Mouse (Mus musculus) embryonic facial prominence, embryonic 15.5 days (tissue): ENCODE results near the gene Nop53. TPM values are rescaled to one million over a fixed set of nuclear protein-coding genes. Genes with fewer than 3 reads are reported as not detected.

ENCODE experiments used
- ATAC-seq: fragments of 200-750 bp; cut with Nextera tagmentation; 2 replicates; pipeline ENCODE4 v1.8.0; 2017; ENCODE audit warnings: low read depth, moderate TSS enrichment; ENCODE audit not compliant: insufficient number of reproducible peaks, low FRiP score, low TSS enrichment
- H3K27ac ChIP-seq: fragments of 300-500 bp; sonication (generic); replicated peaks from 2 replicates; pipeline ENCODE4 v1.5.1; 2015; ENCODE audit warnings: mild to moderate bottlenecking, inconsistent platforms
- H3K27me3 ChIP-seq: fragments of 300-500 bp; sonication (generic); 2 replicates; pipeline ENCODE4 v1.6.1; 2015; ENCODE audit warnings: inconsistent platforms
- H3K36me3 ChIP-seq: fragments of 300-500 bp; sonication (generic); 2 replicates; pipeline ENCODE4 v1.6.1; 2015; ENCODE audit warnings: mild to moderate bottlenecking, inconsistent platforms
- H3K4me1 ChIP-seq: fragments of 300-500 bp; sonication (generic); 2 replicates; pipeline ENCODE4 v1.6.1; 2015; ENCODE audit warnings: inconsistent platforms
- H3K4me2 ChIP-seq: fragments of 300-500 bp; sonication (generic); replicated peaks from 2 replicates; pipeline ENCODE4 v1.6.1; 2015; ENCODE audit warnings: mild to moderate bottlenecking, inconsistent platforms
- H3K4me3 ChIP-seq: fragments of 300-500 bp; sonication (generic); replicated peaks from 2 replicates; pipeline ENCODE4 v1.5.1; 2015; ENCODE audit warnings: mild to moderate bottlenecking, inconsistent platforms
- H3K9ac ChIP-seq: fragments of 300-500 bp; sonication (generic); 2 replicates; pipeline ENCODE4 v1.6.1; 2015; ENCODE audit warnings: inconsistent platforms
- H3K9me3 ChIP-seq: fragments of 300-500 bp; sonication (generic); replicated peaks from 2 replicates; pipeline ENCODE4 v1.6.1; 2016; ENCODE audit warnings: inconsistent platforms
- WGBS: fragments of 180-500 bp; shearing (Covaris S2); methylation state at CpG from one replicate; pipeline ENCODE4 v1.1.7; 2015; 5-methylcytosine and 5-hydroxymethylcytosine counted together
- polyA plus RNA-seq: library from polyadenylated mRNA; unstranded; fragments of >200 nt; fragmentation: Nextera tagmentation; extraction: Ambion mirVana; gene quantifications from 2 replicates; pipeline ENCODE4 v1.2.1, GENCODE M21; 2015

Gene Nop53
- polyA plus RNA-seq, 1 experiment from 2014 or later, result 202 TPM

- WGBS, result 70% methylated on average over 25 of the region's 25 CpGs
- no peak for ATAC-seq
Measured at GRCm38 (mm10) chr7:15972247-15972646, 26.4 kb upstream of the Nop53 start.

GRCm38 (mm10) chr7:15969674-15970073 lies 23.8 kb upstream of the Nop53 start:
- Histone ChIP-seq H3K4me1 (peaks cover 17% of the 10 kb centered on the region), H3K36me3 (peaks cover 36% of the 10 kb centered on the region), H3K9me3 (no peaks in the 10 kb centered on the region), H3K27ac (no peak overlapping the region), H3K9ac (no peak overlapping the region), H3K4me2 (no peak overlapping the region), H3K4me3 (no peak overlapping the region), H3K27me3 (no peaks in the 10 kb centered on the region)
- WGBS, result 86% methylated on average over 3 of the region's 3 CpGs
- ATAC-seq, result no peak

More at GRCm38 (mm10) chr7:15972247-15972646, 26.4 kb upstream of the Nop53 start:
- no peaks in the 10 kb centered on the region for H3K27me3 ChIP-seq
- peaks cover 49% of the 10 kb centered on the region for H3K36me3 ChIP-seq
- no peak overlapping the region for H3K4me2 ChIP-seq
- no peaks in the 10 kb centered on the region for H3K9me3 ChIP-seq
- no peaks in the 10 kb centered on the region for H3K4me1 ChIP-seq
- no peak overlapping the region for H3K4me3 ChIP-seq
- H3K27ac ChIP-seq, result no peak overlapping the region
- no peak overlapping the region for H3K9ac ChIP-seq

- 85% methylated on average over 8 of the region's 8 CpGs for WGBS
- H3K4me1 ChIP-seq, result peaks cover 30% of the 10 kb centered on the region
- no peaks in the 10 kb centered on the region for H3K9me3 ChIP-seq
- H3K27ac ChIP-seq, result no peak overlapping the region
- H3K4me2 ChIP-seq, result no peak overlapping the region
- no peaks in the 10 kb centered on the region for H3K27me3 ChIP-seq
- H3K36me3 ChIP-seq, result peaks cover 29% of the 10 kb centered on the region
- H3K4me3 ChIP-seq, result no peak overlapping the region
- H3K9ac ChIP-seq, result no peak overlapping the region
- ATAC-seq, result no peak
Measured at GRCm38 (mm10) chr7:15968322-15968721, 22.4 kb upstream of the Nop53 start.

GRCm38 (mm10) chr7:15967312-15967711 lies 21.4 kb upstream of the Nop53 start, which contains the start of gene Ehd2:
Ehd2 (minus strand) TSS chr7:15967567.
- Histone ChIP-seq H3K4me3 (peak within 1 kb of the TSS; percentile 58), H3K27me3 (no peaks in the 10 kb centered on the region), H3K9me3 (no peaks in the 10 kb centered on the region), H3K4me1 (peaks cover 41% of the 10 kb centered on the region), H3K36me3 (peaks cover 18% of the 10 kb centered on the region), H3K27ac (peak within 1 kb of the TSS; percentile 71), H3K9ac (peak within 1 kb of the TSS; percentile 57), H3K4me2 (peak within 1 kb of the TSS; percentile 55)
- peak; percentile 78 for ATAC-seq
- WGBS, result under 1% methylated on average over 22 of the region's 22 CpGs

GRCm38 (mm10) chr7:15966489-15966888 lies 20.6 kb upstream of the Nop53 start:
- Histone ChIP-seq H3K27me3 (no peaks in the 10 kb centered on the region), H3K4me3 (peak overlapping the region; percentile 58), H3K9ac (no peak overlapping the region), H3K27ac (0 out of 2 replicates have a peak overlapping the region, but pooled peaks have one; percentile 17), H3K9me3 (no peaks in the 10 kb centered on the region), H3K4me2 (peak overlapping the region; percentile 55), H3K36me3 (peaks cover 10% of the 10 kb centered on the region), H3K4me1 (peaks cover 49% of the 10 kb centered on the region)
- 75% methylated on average over 3 of the region's 3 CpGs for WGBS
- no peak for ATAC-seq

GRCm38 (mm10) chr7:15963798-15964652 lies 18.2 kb upstream of the Nop53 start:
- Histone ChIP-seq H3K9me3 (no peaks in the 10 kb centered on the region), H3K4me2 (peak overlapping the region; percentile 31), H3K27me3 (no peaks in the 10 kb centered on the region), H3K27ac (peak overlapping the region; percentile 95), H3K4me3 (no peak overlapping the region; the same call in 1 of the 2 replicates), H3K36me3 (peaks cover 21% of the 10 kb centered on the region), H3K4me1 (peaks cover 58% of the 10 kb centered on the region), H3K9ac (no peak overlapping the region; the same call in 1 of the 2 replicates)
- ATAC-seq, result no peak
- WGBS, result 72% methylated on average over 32 of the region's 32 CpGs

GRCm38 (mm10) chr7:15962311-15963288 lies 16.7 kb upstream of the Nop53 start:
- ATAC-seq, result peak; percentile 83
- Histone ChIP-seq H3K27ac (peak overlapping the region; percentile 95), H3K36me3 (peaks cover 34% of the 10 kb centered on the region), H3K9me3 (no peaks in the 10 kb centered on the region), H3K4me2 (peak overlapping the region; percentile 44), H3K27me3 (no peaks in the 10 kb centered on the region), H3K4me3 (peak overlapping the region; percentile 16), H3K9ac (no peak overlapping the region), H3K4me1 (peaks cover 58% of the 10 kb centered on the region)
- 6% methylated on average over 12 of the region's 12 CpGs for WGBS

GRCm38 (mm10) chr7:15961798-15962197 lies 15.9 kb upstream of the Nop53 start:
- no peaks in the 10 kb centered on the region for H3K9me3 ChIP-seq
- H3K4me3 ChIP-seq, result no peak overlapping the region
- peak overlapping the region; percentile 44 for H3K4me2 ChIP-seq
- peaks cover 58% of the 10 kb centered on the region for H3K4me1 ChIP-seq
- 71% methylated on average over 7 of the region's 7 CpGs for whole genome bisulfite sequencing
- H3K9ac ChIP-seq, result no peak overlapping the region; the same call in 1 of the 2 replicates
- no peaks in the 10 kb centered on the region for H3K27me3 ChIP-seq
- peak overlapping the region; percentile 95 for H3K27ac ChIP-seq
- H3K36me3 ChIP-seq, result peaks cover 42% of the 10 kb centered on the region
- ATAC-seq, result no peak; the same call in 1 of the 2 replicates

GRCm38 (mm10) chr7:15961239-15961638 lies 15.4 kb upstream of the Nop53 start:
- 43% methylated on average over 4 of the region's 4 CpGs for WGBS

GRCm38 (mm10) chr7:15960691-15961090 lies 14.8 kb upstream of the Nop53 start:
- H3K9me3 ChIP-seq, result no peaks in the 10 kb centered on the region
- no peak overlapping the region for H3K4me3 ChIP-seq
- H3K27me3 ChIP-seq, result no peaks in the 10 kb centered on the region
- no peak for ATAC-seq
- WGBS, result 42% methylated on average over 4 of the region's 4 CpGs
- H3K9ac ChIP-seq, result no peak overlapping the region
- peak overlapping the region; percentile 95; the same call in 1 of the 2 replicates for H3K27ac ChIP-seq
- no peak overlapping the region for H3K4me2 ChIP-seq
- peaks cover 51% of the 10 kb centered on the region for H3K36me3 ChIP-seq
- peaks cover 56% of the 10 kb centered on the region for H3K4me1 ChIP-seq

More at GRCm38 (mm10) chr7:15961239-15961638, 15.4 kb upstream of the Nop53 start:
- Histone ChIP-seq H3K9me3 (no peaks in the 10 kb centered on the region), H3K4me1 (peaks cover 55% of the 10 kb centered on the region), H3K27ac (peak overlapping the region; percentile 95), H3K4me3 (no peak overlapping the region), H3K36me3 (peaks cover 47% of the 10 kb centered on the region), H3K9ac (no peak overlapping the region; the same call in 1 of the 2 replicates), H3K4me2 (peak overlapping the region; percentile 2; the same call in 1 of the 2 replicates), H3K27me3 (no peaks in the 10 kb centered on the region)
- ATAC-seq, result no peak
